ENCODE assay signal across 20 mouse cellular contexts in the genomic region with DNA sequence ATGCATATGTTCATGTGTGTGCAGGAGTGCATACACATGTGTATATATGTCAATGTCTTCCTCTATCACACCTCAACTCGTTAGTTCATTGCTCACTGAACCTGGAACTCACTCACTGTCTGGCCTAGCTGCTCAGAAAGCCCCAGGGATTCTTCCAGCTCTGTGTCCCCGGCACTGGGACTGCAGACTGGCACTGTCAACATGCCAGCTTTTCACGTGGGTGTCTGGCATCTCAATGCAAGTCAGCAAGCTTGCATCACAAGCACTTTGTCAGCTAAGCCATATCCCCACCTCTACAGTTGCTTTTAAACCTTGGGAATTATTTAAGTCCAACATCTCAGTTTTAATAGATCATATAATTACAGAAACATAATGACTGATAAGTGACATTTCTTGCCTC. TPM values are rescaled to one million over a fixed set of nuclear protein-coding genes. Genes with fewer than 3 reads are reported as not detected.
DNase-seq lines count a peak whose midpoint lies in the region.
"Had no signal": no experiment of that assay in that cellular context is flagged by ENCODE, and none has a peak within 500 bp of the region (broad histone marks: within the 10 kb centered on the region; RNA-seq: fewer than 3 reads in every experiment).

No protein-coding gene starts in this region.

- intact Hi-C loops in heart, postnatal 25 days (cut with DNase I): loop anchor here (5.0 kb wide), 1 partner anchor 1043 kb away; no protein-coding TSS in a partner anchor

- DNase-seq in adrenal gland, postnatal 36 days: peak; percentile 6 to 13
- DNase-seq in adrenal gland, adult (ENCODE audit: inconsistent age in 2 of 2, low spot score in 1 of 2): no peak
- peak; percentile 80 for DNase-seq in heart, adult 11 months
- no peak for DNase-seq in heart, postnatal 25 days (ENCODE audit: low spot score)
- DNase-seq in brain, adult 2 months (ENCODE audit: low read depth, low spot score): peak; percentile 33
- peak; percentile 60 for DNase-seq in layer of hippocampus, adult 9-11 months
- no peak for DNase-seq in testis, postnatal 14 days (ENCODE audit: low spot score)
- DNase-seq: adrenal gland, adult 8-10 months; cerebellum, adult 8-10 months; gastrocnemius, adult 2 months; heart, postnatal 4 days; kidney, adult 18-20 months; kidney, postnatal 4 days; liver; lung, postnatal 4 days; midbrain, embryonic 14.5 days had no signal

RNA-seq across cellular contexts. Expression of a gene that starts 8.3 kb away (rescaled TPM):
- 10 to 100 TPM; 32.5 to 43.8 TPM for total RNA-seq in adrenal gland, postnatal 36 days (2021)
- total RNA-seq in heart, postnatal 25 days (2021): 10 to 100 TPM; 20.3 to 23.7 TPM

RNA-seq across cellular contexts. Expression of a gene that starts 56.0 kb away (rescaled TPM):
- not detected for total RNA-seq in adrenal gland, postnatal 36 days (2021)
- total RNA-seq in heart, postnatal 25 days (2021): not detected
- total RNA-seq: ES-E14; gastrocnemius, adult 2 months; gastrocnemius, postnatal 4 days; heart, postnatal 4 days; left cerebral cortex, adult 18-20 months; left cerebral cortex, postnatal 36 days had no signal

Comparison
In these comparisons a context has a peak if more than half of its experiments do, and no peak if none do; other contexts are left out.
1. DNase-seq: peak in adrenal gland, postnatal 36 days (2 of 2), heart, adult 11 months (single experiment), brain, adult 2 months (single experiment) and layer of hippocampus, adult 9-11 months (single experiment); none in adrenal gland, adult (0 of 2), heart, postnatal 25 days (single experiment) and testis, postnatal 14 days (single experiment).